Mouse (Mus musculus) thymus, postnatal 0 days (tissue): ENCODE measurements around the gene Fbxw4. TPM values are rescaled to one million over a fixed set of nuclear protein-coding genes. Genes with fewer than 3 reads are reported as not detected.

Experiments used
- DNase-seq: peaks from one replicate; pipeline ENCODE4 v3.0.0-alpha.2; 2015; ENCODE audit warnings: low spot score
- polyA plus RNA-seq: library from polyadenylated mRNA; unstranded; fragments of >200 nt; fragmentation: Nextera tagmentation; extraction: Ambion mirVana; gene quantifications from 2 replicates; pipeline ENCODE4 v1.2.1, GENCODE M21; 2015

Fbxw4 gene
- polyA plus RNA-seq, 1 experiment from 2014 or later, result 24.5 TPM

- no peak for DNase-seq
Measured at GRCm38 (mm10) chr19:45615415-45616213, 44.5 kb downstream of the Fbxw4 start.

DNA sequence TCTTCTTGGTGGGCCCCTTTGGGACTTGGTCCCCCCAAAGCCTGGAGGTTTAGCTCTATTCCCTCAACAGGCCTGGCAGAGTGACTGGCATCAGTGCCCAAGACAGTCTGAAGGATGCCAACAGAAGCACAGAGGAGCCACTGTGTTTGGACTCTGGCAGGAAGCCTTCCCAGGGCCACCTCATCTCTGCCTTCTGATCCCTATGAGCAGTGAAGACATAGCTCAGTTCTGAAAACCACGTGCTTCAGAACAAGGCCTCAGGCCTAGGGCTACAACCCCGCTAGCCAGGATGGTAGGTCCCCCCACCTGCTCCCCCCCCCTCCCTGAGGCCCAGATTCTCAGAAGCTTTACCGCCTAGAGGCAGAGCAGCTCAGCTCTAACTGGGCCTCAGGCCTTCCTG is 45.2 kb downstream of the Fbxw4 start:
- DNase-seq, result peak; percentile 27

DNA sequence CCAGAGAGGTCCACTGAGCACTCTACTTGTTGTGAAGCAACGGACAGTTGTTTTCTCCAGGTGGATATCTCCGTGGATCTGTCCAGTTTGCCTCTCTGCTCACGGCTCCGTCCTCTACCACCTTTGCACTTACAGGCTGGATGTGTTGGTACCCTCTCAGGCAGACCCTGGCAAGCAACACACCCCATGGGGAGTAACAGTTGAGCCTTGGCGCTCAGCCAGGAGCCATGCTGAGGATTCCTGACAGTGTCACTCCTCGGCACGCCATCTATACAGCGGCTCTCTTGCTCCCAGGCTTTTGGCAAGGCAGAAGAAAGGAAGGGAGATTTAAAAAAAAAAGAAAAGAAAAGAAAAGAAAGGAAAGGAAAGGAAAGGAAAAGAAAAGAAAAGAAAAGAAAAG is 45.7 kb downstream of the Fbxw4 start:
- DNase-seq, result no peak

DNA sequence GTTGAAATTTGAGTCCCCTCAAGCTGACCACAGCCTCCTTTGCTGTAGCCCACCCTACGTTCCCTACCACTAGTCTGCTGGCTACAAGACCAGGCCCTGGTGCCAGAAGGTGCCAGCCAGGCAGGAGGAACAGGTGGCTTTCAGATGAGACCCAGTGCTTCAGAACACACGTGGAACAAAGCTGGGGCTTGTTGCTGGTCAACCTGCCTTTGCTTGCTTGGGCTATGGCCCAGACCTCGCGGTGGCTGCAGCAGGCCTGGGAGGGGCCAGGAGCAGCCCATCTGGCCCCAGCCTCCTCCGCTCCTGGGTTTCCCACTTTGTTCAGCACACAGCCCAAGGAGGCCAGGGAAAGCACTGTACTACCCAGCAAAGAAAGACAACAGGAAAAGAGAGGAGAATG is 49.3 kb downstream of the Fbxw4 start:
- DNase-seq, result no peak

DNA sequence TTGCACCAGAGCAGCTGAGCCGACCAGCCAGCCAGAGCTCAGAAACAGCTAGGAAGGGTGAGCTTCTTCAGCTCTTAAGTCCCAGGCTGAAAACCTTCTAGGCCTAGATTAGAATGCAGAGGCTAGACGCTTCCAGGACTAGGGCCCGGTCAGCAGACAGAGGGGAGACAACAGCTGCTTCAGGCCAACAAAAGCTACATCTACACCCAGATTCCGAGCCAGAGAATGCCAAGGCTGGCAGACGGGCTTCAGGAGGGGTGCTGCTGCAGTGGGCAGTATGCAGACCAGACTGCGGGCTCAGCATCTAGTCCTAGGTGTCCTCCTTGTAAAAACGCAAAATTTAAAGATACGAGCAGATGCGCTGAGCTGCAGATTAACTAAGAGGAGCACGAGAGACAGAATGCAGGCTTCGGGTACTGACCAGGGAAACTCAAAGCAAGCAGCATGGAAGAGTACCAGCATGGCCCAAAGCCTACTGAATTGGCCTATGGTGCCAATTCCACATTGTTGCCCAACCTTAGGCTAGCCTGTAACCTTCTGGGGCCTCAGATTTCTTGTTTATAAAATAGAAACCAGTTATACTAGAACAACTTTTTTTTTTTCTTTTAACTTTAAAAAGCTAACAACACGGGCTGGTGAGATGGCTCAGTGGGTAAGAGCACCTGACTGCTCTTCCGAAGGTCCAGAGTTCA is 51.3 kb downstream of the Fbxw4 start:
- DNase-seq, result no peak

DNA sequence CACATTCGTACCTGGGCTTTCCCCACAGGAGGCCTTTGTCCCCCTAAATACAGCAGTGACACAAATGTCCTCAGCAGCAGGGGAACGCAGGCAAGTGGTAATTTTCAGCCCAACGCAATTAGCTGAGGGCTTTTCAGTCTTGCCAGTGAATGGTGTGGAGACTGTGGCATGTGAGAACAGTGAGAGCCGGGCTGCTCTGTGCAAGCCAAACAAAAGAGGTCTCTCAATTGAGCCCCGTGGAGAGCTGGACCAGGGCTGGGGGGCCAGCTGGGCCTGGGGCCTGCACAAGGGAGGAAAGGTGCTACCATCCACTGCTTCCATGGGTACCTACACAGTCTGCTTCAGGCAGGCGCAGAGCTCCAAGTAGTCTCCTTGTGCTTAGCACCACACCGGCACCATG is 52.6 kb downstream of the Fbxw4 start:
- no peak for DNase-seq

DNA sequence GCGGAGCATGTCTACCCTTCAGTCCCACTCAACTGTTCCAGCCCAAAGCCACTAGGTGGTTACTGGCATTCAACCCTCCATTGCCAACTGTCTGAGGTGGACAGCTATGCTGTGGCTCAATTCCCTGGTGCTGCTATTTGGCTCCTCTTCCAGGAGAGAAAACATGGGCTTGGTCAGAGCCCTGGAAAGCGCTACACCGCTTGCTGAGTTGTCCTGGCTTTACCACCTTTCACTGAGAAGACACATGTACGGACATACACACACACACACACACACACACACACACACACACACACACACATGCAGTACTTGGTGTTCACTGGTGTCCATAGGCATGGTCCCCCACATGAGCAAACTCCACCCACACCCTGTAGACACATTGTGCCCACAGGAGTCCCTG is 53.4 kb downstream of the Fbxw4 start:
- no peak for DNase-seq

GRCm38 (mm10) chr19:45602606-45603005 is 57.5 kb downstream of the Fbxw4 start:
- peak; percentile 57 for DNase-seq

GRCm38 (mm10) chr19:45597106-45597505 is 63.0 kb downstream of the Fbxw4 start:
- DNase-seq, result no peak

DNA sequence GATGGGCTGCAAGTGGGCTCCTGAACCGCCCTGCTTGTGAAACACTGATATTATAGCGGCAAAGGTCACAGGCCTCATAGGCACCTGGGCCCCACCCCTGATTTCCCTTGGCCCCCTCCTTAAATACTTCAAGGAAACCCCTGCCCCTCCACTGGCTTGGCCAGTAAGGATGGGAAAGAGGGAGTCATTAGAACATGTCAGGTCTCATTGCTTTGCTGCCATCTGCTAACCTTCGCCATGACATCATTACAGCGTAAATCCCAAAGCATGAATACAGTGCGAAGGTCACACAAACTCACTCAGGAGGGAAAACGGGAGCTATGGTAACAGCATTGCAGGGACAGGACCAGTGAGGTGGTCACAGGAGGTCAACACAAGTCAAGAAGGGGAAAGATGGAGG is 63.7 kb downstream of the Fbxw4 start:
- DNase-seq, result no peak

- no peak for DNase-seq
Measured at GRCm38 (mm10) chr19:45596019-45596418, 64.1 kb downstream of the Fbxw4 start.

DNA sequence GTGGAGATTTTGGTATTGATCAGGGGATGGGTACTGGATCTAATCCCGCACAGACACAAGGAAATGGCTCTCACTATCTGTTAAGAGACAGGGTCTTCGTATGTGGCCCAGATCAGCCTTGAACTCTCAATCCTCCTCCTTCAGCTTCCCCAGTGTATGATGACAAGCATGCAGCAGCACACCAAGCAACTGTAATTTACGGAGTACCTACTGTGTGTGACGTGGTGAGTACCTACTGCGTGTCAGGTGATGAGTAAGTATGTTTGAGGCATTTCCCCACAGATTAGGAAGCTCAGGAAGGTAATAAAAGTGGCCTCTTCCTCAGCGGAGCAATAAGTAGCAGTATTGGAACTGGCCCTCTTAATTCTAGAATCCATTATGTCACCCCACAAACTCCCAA is 64.6 kb downstream of the Fbxw4 start:
- DNase-seq, result no peak

DNA sequence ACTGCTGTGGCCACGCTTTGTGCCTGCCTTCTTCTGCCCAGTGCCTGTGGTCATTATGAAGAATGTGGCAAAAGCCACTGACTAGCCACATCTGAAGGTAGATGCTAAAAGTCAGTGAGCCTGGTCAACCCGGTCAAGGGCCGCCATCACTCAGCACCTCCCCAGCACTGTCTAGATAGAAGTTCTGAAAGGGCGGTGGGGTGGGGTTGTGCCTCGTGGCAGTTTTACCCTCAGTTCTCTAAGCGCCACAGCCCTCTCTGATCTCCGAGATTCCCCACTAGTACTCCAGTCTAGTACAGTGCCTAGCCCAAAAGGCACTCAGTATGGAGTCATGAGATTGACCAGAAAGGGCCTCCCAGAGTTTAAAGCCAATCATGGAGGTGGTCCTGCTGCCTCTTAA is 66.0 kb downstream of the Fbxw4 start:
- no peak for DNase-seq

GRCm38 (mm10) chr19:45592916-45593315 is 67.2 kb downstream of the Fbxw4 start:
- no peak for DNase-seq

GRCm38 (mm10) chr19:45591704-45592103 is 68.4 kb downstream of the Fbxw4 start:
- DNase-seq, result no peak

DNA sequence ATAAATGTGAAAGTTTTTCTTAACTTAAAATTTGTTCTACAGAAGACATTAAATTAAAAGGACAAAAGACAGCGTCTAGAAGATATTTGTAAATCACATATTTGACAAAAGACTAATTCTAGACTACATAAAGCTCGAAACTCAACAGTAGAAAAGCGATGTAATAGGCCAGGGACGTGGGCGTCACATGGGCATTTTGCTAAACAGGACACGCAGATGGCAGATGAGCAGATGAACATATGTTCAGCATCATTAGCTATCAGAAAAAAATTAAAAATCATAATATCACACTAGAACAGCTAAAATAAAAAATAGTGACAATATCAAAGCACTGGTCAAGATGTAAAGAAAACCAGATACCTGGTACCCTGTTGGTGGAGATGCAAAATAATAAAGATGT is 70.4 kb downstream of the Fbxw4 start:
- no peak for DNase-seq

DNA sequence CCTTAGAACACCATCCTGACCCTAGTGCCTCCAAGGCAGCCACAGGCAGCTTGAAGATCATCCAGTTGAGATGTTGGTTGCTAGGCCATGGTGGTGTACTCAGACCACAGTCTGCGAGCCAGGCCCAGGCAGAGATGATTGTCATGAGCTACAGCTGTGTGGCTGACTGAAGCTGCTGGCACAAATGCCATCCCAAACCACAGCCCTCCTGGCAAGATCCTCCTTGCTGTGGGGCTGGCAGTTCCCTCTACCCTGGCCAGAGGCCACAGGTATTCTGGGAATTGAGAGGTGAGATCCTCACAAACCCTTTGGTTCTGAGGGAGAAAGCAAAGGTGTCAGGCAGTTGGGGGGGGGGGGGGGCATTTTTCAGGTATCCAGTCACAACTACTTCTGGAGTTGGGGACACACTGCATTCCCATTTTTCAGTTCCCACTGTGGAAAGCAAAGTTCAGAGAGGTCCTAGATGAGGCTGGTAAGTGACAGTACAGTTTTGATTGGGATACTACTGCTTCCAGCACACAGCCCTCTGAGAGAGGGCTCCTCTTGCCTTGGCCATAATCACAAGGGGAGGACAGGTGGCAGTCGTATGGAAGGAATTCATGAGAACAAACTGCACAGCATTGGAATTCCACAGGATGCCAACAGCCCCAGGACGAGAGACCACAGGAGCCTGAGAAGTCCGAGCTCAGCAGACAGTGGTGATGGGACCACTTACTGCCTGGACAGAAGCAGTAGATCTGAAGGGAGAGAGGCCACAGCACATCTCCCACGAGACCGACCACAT is 72.4 kb downstream of the Fbxw4 start:
- no peak for DNase-seq

- DNase-seq, result no peak
Measured at GRCm38 (mm10) chr19:45586850-45587249, 73.3 kb downstream of the Fbxw4 start.

GRCm38 (mm10) chr19:45584856-45585620 is 75.1 kb downstream of the Fbxw4 start:
- DNase-seq, result no peak

- no peak for DNase-seq
Measured at GRCm38 (mm10) chr19:45583136-45583535, 77.0 kb downstream of the Fbxw4 start.

DNA sequence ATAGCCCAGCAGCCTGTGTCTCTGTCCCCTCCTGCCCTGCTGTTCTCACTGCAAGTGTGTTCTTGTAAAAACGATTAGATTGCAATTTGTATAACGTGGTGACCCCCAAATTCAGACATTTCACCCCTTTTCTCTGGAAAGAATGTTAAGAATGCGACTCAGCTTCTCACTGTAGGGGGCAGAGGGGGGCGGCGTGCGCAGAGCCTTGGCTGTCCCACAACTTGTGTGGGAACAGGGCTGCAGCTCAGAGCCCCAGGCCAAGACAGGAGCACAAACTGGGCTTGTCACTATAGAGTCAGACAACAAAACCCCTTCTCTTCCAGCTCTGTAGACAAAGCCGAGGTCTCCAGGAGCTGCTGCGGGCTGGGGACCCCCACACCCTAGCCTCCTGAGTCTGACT is 78.0 kb downstream of the Fbxw4 start:
- DNase-seq, result no peak
